Mouse (Mus musculus): ENCODE measurements at regions not wholly inside any gene's neighbourhood (a gene's known extent, or its start where the extent isn't known, plus 50 kb on each side); places are given as distances from the start of the nearest gene placed in this dataset.

DNA sequence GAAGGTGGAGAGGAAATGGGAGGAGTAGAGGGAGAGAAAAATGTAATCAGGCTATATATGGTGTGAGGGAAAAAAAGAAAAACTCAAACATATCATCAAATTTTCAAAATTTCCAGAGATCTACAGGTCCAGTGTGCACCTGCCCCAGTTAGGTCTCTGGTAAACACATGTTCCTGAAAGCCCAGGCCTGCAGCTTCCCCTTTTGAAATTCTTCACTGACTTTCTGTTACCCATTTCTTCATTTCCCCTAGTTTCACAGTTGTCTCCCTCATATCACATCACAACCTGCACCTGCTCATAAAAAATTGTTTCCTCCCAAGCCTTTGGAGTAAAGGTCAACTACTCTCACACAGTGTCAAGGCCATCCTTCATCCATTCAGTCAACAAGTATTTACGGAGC, 236.9 kb upstream of the Ldb2 start:
- DNase-seq (ENCODE audit: low spot score in 2 of 2): no peak

DNA sequence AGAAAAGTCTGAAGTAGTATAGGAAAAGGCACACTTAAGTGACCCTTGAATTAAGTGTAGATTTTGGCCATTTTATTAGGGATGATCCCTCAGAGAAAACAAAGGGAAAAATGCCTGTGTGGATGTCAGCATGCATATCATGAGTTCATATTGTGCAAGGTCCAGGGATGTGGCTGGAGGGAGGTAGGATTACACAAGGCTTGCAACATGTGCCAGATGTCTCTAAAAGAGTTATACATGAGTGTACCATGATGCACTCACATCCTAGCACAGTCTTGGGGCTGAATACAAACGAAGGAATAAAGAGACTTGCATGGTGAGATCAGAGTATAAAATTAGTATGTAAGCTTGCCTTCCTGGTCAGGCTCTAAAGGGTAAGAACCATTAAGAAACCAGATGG, 233.7 kb upstream of the Ldb2 start:
- DNase-seq (ENCODE audit: low spot score in 2 of 2): no peak

DNA sequence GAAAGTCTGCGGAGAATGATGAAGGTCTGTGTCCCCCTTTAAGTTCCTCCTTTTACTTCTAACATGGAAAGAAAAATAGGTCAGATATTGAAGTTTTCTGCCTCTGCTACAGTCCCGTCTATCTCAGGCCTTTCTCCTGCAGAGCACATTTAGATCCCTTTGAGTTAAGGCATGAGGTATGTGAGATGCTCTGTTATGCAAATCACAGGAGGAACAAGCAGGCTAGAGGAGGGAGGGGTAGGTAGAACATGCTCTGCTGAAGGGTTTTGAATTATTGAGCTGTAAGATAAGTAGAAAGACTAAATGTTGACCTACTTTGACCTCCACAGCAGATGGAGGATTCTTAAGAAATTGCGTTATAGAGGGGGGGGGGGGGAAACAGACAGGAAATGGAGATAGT, 228.4 kb upstream of the Ldb2 start:
- DNase-seq (ENCODE audit: low spot score in 2 of 2): no peak

DNA sequence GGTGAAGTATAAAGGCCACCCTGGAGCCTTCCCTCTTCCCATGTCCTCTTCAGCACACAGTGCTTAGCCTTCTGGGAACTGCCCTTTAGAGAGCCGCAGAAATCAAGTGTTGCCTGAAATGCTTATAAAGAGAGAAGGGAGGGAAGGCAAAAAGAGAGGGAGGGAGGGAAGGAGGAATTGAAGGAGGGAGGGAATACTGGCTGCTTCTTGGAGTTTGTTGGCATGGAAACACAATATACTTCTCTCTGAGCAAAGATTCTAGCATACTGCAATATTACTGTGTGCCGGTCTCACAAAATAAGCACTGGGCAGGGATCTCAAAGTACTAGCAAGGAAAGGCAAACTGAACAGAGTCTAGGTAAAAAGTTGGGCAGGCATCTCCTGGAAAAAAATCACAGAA, 225.9 kb upstream of the Ldb2 start:
- no peak for DNase-seq (ENCODE audit: low spot score in 2 of 2)

DNA sequence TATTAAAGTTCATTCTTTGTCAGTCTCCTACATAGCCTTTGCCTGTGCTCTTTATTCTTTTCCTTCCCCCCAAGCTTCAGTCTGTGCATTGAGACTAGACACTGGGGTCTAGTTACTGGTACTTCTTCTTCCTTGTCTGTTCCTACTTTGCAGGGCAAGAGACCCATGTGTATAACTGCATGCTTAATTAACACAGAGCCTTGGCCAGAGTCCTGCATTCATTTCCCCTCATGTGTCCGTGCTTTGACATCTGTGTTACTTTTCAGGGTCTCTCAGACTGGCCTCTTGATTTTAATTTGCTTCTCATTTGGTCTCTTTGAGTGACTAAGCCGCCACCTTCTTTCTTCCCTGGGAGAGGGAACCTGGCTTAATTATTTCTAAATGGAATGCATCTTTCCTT, 208.4 kb upstream of the Ldb2 start:
- DNase-seq (ENCODE audit: low spot score in 2 of 2): no peak

DNA sequence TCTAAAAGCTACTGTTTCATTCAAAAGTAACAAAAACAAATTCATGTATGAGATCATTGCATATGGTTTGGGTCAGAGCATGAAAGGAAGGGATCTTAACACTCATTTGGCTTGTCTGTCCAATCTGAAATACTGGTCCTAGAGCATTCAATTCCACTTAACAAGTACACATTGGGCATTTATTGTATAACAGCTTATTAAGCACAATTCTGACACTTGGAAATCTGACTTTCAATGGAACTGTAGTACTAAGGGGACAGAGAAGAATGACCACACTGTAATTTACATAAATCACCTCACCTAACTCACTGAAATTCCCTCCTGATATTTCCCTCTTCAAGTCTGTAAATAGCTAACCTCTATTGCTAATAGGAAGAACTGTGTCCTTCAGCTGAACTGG, 201.5 kb upstream of the Ldb2 start:
- no peak for DNase-seq (ENCODE audit: low spot score in 2 of 2)

DNA sequence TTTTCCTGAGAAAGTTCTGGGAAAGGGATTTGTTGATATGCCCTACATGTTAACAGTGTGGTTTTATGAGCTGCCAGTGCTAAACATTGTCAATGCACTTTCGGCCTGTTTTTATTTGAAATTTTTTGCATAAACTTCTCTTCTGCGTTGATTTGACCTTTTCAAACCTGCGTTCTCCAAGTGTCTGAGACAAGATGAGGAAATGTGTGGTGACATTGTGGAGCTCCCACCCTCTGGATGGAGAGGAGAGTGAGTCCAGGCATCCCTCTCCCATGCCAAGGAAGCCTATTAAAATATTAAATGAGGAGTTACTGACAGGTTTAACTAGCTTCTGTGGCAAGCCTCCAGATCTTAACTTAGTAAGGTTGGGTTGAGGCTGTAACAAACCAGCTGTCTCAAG, 199.6 kb upstream of the Ldb2 start:
- DNase-seq (ENCODE audit: low spot score in 2 of 2): no peak

DNA sequence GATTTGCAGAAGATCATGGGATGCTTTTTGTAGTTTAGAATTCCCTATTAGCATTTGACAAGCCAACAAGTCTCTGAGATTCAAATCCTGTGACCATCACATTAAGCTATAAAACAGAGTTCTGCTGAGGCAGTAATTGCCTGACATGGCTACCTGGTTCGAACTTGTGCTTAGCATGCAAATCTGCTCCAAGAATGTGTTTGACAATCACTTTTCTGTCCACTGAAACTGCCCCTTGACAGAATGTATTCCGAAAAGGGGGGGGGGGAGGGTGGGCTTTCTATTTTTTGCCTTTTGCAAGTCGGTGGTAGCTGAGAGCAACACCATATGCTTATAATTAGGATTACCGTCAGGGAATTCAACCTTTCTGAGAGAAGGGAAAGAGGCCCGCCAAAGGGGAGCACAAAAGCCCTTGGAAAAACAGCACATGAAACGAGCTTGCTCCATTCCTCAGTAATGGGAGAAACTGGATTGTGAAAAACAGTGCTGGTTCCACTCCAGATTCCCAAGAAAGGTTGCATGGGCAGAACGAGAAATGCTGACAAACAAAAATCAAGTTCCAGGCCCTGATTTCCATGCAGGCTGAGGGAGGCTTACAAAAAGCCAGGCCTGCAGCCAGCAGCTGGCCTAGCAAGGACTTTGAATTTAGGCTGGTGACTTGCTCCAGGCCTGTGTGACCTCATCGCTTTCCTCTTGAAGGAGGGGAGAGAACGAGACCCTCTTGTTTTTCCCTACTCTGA, 176.1 kb upstream of the Ldb2 start:
- peak in 1 of 2 experiments; percentile 8 for DNase-seq (ENCODE audit: low spot score in 2 of 2)

DNA sequence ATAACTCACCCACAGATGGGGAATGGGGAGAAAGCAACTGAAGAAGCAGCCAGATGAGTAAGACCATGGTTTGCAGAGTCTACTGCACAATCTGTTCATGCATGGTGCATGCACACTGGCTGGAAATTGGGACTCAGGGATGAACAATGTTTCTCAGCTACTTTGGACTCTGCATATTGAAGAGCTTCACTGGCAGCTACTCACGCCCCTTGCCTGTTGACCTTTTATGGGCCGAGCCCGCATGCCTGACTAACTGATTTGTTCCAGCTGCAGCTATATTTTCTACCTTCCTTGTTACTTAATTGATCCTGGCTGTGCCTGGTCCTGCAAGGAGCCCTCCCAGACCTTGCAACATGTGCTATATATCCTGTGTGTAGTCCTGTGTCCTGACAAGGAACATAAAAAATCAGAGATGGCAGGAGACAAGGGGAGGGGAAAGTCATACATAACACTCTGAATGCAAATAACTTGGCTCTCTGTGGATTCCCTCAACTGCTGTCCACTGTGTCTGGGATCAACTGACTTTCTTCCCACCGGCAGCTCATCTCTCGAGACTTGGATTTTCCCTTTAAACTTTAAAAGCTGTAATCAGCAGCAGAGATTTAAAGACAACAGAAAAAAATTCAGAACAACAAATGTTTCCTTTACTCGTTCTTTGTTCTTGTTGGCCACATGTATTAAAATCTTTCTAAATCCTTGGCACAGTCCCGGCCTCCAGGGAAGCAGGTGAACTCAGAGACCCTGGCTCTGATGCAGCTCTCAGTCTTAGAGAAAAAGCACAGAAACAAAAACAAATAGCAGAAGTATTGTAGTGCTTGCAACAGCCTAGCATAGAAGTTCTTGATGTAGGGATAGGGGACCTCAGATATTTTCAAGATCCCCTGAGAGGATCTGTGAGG, 143.8 kb upstream of the Ldb2 start:
- DNase-seq (ENCODE audit: low spot score in 2 of 2): no peak

DNA sequence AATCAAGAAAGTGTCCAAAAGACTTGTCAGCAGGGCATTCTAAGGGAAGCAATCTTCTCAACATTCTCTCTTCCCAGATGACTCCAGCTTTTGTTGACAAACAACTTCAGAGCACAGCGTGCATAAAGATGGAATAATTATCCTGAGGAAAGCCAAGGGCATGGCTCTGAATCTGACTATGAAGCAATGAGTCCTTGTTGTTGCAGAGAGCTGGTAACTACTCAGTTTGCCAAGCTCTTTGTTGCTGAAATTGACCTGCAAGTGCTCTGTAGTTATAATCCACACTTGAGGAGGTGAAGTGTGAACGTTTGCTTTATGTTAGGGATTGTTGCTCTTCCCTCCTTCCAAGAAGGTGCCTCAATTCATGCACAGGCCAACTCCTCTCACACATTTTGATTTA, 143.1 kb upstream of the Ldb2 start:
- DNase-seq (ENCODE audit: low spot score in 2 of 2): no peak

DNA sequence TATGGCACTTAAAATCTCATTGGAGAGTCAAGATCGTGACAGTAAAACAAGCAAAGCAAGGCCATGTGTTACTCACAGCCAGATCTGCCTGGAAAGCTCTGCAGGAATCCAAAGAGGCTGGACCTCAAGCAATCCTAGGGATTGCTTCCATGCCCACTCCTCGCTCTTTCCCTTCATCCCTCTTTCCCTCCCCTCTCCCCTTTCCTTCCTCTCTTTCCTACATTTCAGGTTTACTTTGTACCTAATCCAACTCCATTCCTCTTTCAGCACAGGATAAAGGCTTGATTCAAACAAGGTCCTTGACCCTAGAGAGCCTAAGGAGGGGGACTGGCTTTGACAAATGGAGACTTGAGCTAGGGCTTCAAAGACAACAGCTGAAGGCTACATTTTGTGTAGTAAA, 126.0 kb upstream of the Ldb2 start:
- no peak for DNase-seq (ENCODE audit: low spot score in 2 of 2)

DNA sequence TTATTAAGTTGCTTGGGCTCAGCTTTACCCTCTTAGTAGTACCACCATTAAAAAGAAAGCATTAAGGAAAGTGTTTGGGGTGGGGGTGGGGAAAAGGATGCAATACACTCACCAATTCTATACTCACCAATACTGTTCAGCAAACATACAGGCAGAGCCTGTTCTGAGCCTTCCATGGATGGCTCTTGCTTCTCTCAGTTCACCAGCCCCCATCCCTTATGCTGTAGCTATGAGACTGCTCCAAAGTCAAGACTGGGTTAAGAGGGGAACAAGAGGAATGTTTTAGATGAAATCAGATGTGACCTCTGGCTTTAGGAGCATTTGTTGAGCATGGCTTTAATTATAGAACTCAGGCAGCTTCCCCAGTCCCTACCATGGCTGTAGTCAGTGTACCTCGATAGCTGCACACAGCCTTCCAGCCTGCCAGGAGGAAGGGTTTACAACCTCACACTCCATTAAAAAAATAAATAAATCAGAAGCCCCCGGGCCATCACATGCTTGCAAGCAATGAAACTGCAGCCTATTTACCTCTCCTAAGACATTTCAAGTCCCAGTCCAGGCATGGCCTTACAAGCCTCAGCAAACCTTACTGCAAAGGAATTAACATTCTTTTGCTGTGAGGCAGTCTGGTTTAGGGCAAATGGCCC, 122.8 kb upstream of the Ldb2 start:
- no peak for DNase-seq (ENCODE audit: low spot score in 2 of 2)

DNA sequence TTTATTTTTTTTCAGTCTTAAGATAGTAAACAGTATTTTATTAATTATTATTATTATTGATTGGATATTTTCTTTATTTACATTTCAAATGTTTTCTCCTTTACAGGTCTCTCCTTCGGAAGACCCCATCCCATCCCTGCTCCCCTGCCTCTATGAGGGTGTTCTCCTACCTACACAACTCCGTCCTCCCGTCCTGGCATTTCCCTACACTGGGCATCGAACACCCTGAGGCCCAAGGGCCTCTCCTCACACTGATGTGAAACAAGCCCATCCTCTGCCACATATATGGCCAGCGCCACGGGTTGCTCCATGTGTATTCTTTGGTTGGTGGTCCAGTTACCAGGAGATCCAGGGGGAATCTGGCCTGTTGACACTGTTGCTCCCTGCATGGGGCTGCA, 118.3 kb upstream of the Ldb2 start:
- DNase-seq (ENCODE audit: low spot score in 2 of 2): no peak

DNA sequence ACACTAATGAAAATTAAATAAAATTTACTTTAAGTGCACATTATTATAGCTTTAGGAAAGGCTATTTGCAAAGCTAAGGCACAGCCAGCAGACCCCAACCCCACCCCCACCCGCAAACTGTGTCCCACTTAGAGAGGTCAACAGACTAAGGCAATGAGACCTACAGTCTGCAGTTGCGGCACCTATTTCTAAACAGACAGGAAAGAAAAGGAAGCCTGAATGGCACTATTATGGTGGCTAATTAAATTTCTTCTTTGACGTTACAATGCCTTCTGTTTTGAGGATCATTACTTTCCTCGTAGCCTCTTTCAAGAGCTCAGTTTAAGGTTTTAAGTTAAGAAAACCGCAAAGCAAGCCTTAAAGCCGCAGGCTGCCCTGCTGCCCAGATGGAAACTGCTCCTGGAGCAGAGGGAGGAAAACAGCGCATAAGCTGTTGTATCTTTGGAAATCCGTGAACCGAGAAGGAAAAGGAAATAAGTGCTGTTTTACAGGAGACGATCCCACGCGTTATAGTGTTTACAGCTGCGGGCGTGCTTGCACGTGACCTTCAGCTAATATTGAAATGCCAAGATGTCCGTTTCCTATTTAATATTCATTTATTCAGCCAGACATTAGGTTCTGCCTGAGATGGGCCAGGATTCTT, 117.8 kb upstream of the Ldb2 start:
- DNase-seq (ENCODE audit: low spot score in 2 of 2): no peak

DNA sequence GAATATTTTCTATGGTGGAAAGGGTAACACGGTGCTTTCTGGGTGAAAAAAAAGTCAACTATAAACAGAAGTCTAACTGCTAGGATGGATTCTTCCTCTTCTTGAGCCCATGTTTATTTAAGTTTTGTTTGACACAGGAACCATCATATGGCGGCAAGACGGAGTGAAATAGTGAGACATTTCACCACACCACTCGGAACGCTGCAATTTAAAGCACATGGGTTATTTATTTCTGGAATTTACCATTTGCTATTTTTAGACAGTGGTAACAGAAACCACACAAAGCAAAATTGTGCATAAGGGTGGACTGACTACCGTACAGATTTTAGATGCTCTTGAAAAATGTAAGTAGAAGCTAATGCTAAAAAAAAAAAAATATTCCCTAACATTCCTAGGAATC, 103.1 kb upstream of the Ldb2 start:
- no peak for DNase-seq (ENCODE audit: low spot score in 2 of 2)

DNA sequence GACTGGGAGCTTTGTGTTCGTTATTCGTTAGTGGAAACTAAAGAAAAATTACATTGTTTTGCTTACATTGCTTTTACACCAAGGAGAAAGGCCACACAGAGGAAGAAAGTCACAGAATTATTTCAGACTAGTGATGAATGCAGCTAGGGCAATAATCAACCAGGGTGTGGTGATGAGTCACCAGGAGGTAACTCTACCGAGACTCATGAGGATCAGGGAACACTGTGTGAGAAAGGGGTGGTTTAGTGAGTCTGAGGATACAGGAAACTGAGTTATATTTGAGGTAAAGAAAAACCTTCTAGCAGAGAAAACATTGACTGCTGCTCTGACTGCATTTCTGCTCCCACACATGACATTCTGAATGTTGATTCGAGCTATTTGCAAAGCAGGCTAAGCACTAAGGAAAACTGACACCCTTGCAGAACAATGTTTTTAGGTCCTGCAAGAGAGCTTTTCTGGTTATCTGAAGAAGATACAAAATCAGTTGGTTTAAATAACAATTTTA, 87.1 kb upstream of the Ldb2 start:
- DNase-seq (ENCODE audit: low spot score in 2 of 2): no peak

DNA sequence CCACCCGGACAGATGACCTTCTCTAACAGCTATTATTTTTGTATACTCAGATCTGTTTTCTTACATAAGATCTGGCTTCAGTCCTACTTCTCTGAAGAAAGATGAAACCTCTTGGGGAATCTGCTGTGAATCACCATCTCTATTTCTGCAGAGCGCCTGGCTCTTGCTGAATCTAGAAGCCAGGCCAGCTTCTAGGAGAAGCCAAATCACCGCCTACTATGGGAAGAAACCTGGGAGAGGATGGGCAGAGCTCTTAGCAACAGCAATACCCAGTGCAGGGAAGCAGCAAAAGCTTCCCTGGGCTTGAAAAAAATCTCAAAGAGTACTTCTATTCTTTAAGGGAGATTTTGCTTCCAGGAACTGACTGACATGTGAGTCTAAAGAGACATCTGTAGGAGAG, 77.5 kb upstream of the Ldb2 start:
- peak in 1 of 2 experiments; percentile 31 for DNase-seq (ENCODE audit: low spot score in 2 of 2)

DNA sequence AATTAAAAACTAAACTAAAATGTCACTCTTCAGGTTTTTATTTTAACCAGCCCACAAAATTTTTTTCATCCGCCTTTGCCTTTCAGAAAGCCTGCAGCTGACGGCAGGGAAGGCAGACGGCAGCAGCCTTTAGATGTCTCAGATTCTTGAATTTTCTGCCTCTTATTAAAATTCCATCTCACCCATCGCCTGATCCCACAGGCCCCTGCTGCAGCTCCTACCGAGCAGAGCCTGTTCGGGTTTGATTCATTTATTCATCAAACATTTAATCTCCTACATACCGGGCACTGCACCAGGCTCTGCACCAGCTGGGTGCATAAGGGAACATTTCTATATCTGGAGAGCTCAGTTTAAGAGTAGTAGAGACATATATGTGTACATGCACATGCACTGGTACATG, 72.8 kb upstream of the Ldb2 start:
- DNase-seq (ENCODE audit: low spot score in 2 of 2): no peak

DNA sequence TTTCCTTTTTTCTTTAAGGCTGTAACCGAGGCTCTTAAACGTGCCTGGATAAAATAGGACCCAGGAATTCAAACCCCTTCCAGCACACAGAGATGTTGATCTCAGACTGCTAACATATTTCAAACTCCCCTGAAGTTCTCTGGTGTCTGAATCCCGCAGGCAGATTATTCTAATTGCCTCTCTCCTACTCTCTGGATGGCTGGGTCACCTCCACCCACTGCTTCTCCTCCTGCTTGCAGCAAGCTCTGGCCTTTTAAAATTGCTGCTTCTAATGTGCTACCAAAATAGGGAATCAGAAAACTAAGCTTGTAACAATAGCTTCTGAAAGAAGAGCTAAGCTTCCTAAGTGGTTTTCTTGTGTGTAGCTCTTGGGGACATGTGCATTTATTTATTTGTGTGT, 64.4 kb upstream of the Ldb2 start:
- no peak for DNase-seq (ENCODE audit: low spot score in 2 of 2)

DNA sequence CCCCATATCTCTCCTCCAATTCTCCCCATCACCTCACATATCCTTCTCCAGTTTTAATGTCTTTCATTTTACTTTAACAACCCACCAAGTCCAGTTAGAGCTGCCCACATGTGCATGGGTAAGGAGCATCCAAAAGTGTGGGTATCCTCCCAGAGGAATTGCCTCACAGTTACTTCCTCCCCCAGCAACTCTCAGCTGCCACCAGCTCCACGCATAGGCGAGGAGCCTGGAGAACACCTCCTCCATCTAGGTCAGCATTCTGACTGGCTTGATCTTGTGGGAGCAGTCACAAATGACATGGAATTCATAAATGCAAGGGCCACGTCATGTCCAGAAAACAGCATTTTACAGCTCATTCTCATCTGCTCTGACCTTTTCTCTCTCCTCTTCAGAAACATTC, 63.9 kb upstream of the Ldb2 start:
- no peak for DNase-seq (ENCODE audit: low spot score in 2 of 2)

DNA sequence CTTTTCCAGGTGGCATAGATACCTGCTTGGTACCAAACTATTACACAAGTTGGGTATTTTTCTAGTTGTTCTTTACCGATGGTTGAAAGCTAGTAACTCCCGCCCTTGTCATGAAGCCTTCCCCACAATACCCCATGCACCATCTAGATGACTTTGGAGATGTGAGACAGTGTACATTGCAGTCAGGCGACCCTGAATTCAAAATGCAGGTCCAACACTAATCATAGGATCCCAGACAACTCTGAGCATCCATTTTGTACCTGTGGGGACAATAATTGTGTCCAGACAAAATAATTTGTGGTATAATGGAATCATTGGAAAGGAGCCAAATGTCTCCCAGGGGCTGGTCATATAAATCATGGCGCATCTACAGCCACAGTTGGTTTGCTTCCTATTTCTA, 54.7 kb upstream of the Ldb2 start:
- DNase-seq (ENCODE audit: low spot score in 2 of 2): no peak
